Mouse (Mus musculus): ENCODE results near the gene Camkmt.

GRCm38 (mm10) chr17:85379101-85379500 lies 288.7 kb downstream of the Camkmt start:
- TF ChIP-seq POLR2A (IDR thresholded peaks at IDR 0.05; ENCODE audit: low read depth, low read length) = no peak
- TF ChIP-seq CTCF (IDR thresholded peaks at IDR 0.05; ENCODE audit: borderline replicate concordance, insufficient read depth, low read length) = no peak

Data from embryonic fibroblast, embryonic 13.5 days (primary cell).